Mouse (Mus musculus) myocyte (in vitro differentiated cells): Measurements from ENCODE around the gene Col8a2. TPM values are rescaled to one million over a fixed set of nuclear protein-coding genes. Genes with fewer than 3 reads are reported as not detected.
A peak's percentile ranks its signal among the peaks of the same experiment; 100 is the strongest.

Experiments used
- H3K27me3 ChIP-seq: one replicate; pipeline ENCODE4 v1.6.1; 2011; ENCODE audit not compliant: control insufficient read depth, insufficient read depth, insufficient read length
- H3K36me3 ChIP-seq: one replicate; pipeline ENCODE4 v1.6.1; 2011; ENCODE audit not compliant: control insufficient read depth, insufficient read depth
- H3K4me2 ChIP-seq: one replicate; pipeline ENCODE4 v1.6.1; 2011; ENCODE audit warnings: low read depth, control low read depth
- H3K4me3 ChIP-seq: one replicate; pipeline ENCODE4 v1.5.1; 2011; ENCODE audit warnings: mild to moderate bottlenecking, control low read depth, moderate library complexity
- H3K79me2 ChIP-seq: one replicate; pipeline ENCODE4 v1.6.1; 2011; ENCODE audit not compliant: control insufficient read depth, insufficient read depth
- H3ac ChIP-seq: one replicate; pipeline ENCODE4 v1.6.1; 2011; ENCODE audit not compliant: control insufficient read depth, insufficient read length
- CEBPB ChIP-seq: IDR thresholded peaks from 2 replicates; pipeline ENCODE4 v1.6.1; 2011; ENCODE audit warnings: mild to moderate bottlenecking, moderate library complexity; ENCODE audit not compliant: poor library complexity, insufficient read depth, severe bottlenecking
- E2F4 ChIP-seq: IDR thresholded peaks from one replicate; pipeline ENCODE4 v1.6.1; 2011; ENCODE audit warnings: mild to moderate bottlenecking, control low read depth, moderate library complexity; ENCODE audit not compliant: insufficient read depth
- MAX ChIP-seq: IDR thresholded peaks from one replicate; pipeline ENCODE4 v1.6.1; 2011; ENCODE audit warnings: low read depth, mild to moderate bottlenecking, control low read depth
- MYOD1 ChIP-seq, 3 experiments: IDR thresholded peaks; one replicate each; pipeline ENCODE4 v1.6.1; 2011; ENCODE audit warnings: control low read depth in 2 of 3, low read depth in 2 of 3, mild to moderate bottlenecking in 2 of 3, moderate library complexity in 1 of 3; ENCODE audit not compliant: insufficient read length in 2 of 3, control insufficient read depth in 1 of 3
- MYOG ChIP-seq, 3 experiments: IDR thresholded peaks; one replicate each; pipeline ENCODE4 v1.6.1; 2011; ENCODE audit warnings: control low read depth in 2 of 3, low read depth in 2 of 3, mild to moderate bottlenecking in 2 of 3; ENCODE audit not compliant: insufficient read length in 2 of 3, control insufficient read depth in 1 of 3, insufficient read depth in 1 of 3
- POLR2A ChIP-seq: IDR thresholded peaks from one replicate; pipeline ENCODE4 v1.6.1; 2011; ENCODE audit warnings: low read depth, mild to moderate bottlenecking, control low read depth, moderate library complexity; ENCODE audit not compliant: insufficient read length
- POLR2AphosphoS2 ChIP-seq: IDR thresholded peaks from one replicate; pipeline ENCODE4 v1.6.1; 2011; ENCODE audit warnings: low read depth, control low read depth; ENCODE audit not compliant: insufficient read length
- REST ChIP-seq: IDR thresholded peaks from one replicate; pipeline ENCODE4 v1.6.1; 2011; ENCODE audit warnings: mild to moderate bottlenecking, control low read depth, moderate library complexity; ENCODE audit not compliant: insufficient read depth, insufficient read length
- SRF ChIP-seq: IDR thresholded peaks from one replicate; pipeline ENCODE4 v1.6.1; 2011; ENCODE audit warnings: low read depth; ENCODE audit not compliant: control insufficient read depth, insufficient read length
- TCF12 ChIP-seq: IDR thresholded peaks from one replicate; pipeline ENCODE4 v1.6.1; 2011; ENCODE audit warnings: mild to moderate bottlenecking, control low read depth; ENCODE audit not compliant: poor library complexity, insufficient read depth, severe bottlenecking
- TCF3 ChIP-seq: IDR thresholded peaks from one replicate; pipeline ENCODE4 v1.6.1; 2011; ENCODE audit warnings: low read depth, control low read depth; ENCODE audit not compliant: insufficient read length
- USF1 ChIP-seq: IDR thresholded peaks from one replicate; pipeline ENCODE4 v1.6.1; 2011; ENCODE audit warnings: low read depth, mild to moderate bottlenecking, control low read depth, moderate library complexity
- polyA plus RNA-seq: library from polyadenylated mRNA; unstranded; fragments of >200 nt; fragmentation: generic; extraction: Trizol; gene quantifications from one replicate; pipeline ENCODE4 v1.2.1, GENCODE M21; 2012; ENCODE audit warnings: missing spikeins

The Col8a2 gene
- polyA plus RNA-seq, 1 experiment = 0.06 TPM

DNA sequence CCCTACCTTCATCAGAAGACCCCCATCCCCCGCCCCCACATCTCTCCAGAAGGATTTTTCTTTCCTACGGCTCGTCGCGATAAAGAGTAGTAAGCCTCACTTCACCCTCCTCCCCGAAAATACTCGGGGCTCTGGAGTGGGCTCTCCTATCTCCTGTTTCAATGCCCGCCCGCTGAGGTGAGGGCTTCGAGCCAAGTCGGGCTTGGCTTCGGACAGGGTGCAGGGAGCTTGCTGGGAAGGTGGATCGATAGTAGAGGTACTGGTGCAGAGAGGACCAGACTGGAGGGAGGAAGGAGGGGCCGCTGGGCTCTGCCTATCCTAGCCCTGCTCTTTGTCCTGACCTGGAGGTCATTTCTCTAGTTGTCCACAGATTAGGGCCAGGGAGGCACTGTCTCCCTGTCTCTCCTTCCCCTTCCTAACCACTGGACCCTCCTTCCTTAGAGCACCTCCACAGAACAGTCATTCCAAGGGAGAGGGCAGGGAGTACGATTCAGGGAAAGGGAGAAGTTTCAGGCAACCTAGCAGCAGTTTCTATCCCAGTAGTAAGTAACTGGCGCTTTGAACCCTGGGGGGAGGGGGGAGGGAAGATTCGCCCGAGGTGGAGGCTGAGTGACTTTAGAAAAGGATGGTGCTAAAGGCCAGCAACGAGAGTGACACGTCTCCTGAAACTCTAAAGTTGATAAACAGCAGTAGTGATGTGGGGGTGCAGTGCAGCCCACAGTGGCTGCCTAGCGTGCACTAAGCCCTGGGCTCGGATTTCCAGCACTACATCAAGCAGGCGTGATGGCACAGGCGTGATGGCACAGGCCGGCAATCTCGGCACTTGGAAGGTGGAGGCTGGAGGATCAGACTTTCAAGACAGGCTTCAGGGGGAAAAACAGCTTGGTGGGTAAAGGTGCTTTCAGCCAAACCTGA is 29.4 kb upstream of the Col8a2 start:
- Histone ChIP-seq H3K79me2 (peaks cover 45% of the 10 kb centered on the region), H3K36me3 (no peaks in the 10 kb centered on the region), H3K4me3 (peak overlapping the region; percentile 98), H3K4me2 (peak overlapping the region; percentile 96), H3K27me3 (no peaks in the 10 kb centered on the region), H3ac (peak overlapping the region; percentile 81)
- TF ChIP-seq USF1 (no peak), TCF3 (no peak), CEBPB (no peak), TCF12 (no peak), MYOG (IDR thresholded peaks at IDR 0.05; ENCODE audit: control insufficient read depth in 1 of 3, insufficient read depth in 1 of 3, insufficient read length in 2 of 3, low read depth in 2 of 3) (no peak), MAX (no peak), E2F4 (no peak), POLR2AphosphoS2 (peak; percentile 64), SRF (no peak), POLR2A (peak; percentile 61), REST (no peak), MYOD1 (IDR thresholded peaks at IDR 0.05; ENCODE audit: control insufficient read depth in 1 of 3, insufficient read length in 2 of 3, low read depth in 2 of 3) (no peak)

DNA sequence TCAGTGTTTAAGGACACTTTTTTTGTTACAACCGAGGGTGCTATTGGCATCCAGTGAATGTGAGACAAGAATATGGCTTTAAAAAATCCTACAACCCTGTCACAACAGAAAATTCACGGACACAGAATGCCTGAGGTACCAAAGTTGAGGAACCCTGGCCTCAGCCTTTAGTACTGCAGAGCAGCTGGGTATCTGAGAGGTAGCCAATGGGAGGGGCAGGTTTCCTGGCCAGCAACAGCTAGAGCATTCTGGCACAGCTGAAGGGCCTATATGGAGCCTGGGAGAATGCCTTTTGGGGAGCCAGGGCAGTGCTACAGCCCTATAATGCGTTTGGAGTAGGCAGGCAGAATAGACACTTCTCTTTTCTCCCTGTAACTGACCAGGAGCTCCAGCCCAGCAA is 27.5 kb upstream of the Col8a2 start:
- H3ac ChIP-seq = no peak overlapping the region
- no peaks in the 10 kb centered on the region for H3K27me3 ChIP-seq
- TF ChIP-seq MYOD1 (IDR thresholded peaks at IDR 0.05; ENCODE audit: control insufficient read depth in 1 of 3, insufficient read length in 2 of 3, low read depth in 2 of 3) = peak in 2 of 3 experiments; percentile 19 to 52
- no peak for TF ChIP-seq TCF3
- peak in 2 of 3 experiments; percentile 75 to 81 for TF ChIP-seq MYOG (IDR thresholded peaks at IDR 0.05; ENCODE audit: control insufficient read depth in 1 of 3, insufficient read depth in 1 of 3, insufficient read length in 2 of 3, low read depth in 2 of 3)
- H3K4me2 ChIP-seq = peak overlapping the region; percentile 99
- H3K4me3 ChIP-seq = peak overlapping the region; percentile 56
- peaks cover 40% of the 10 kb centered on the region for H3K79me2 ChIP-seq
- no peaks in the 10 kb centered on the region for H3K36me3 ChIP-seq

DNA sequence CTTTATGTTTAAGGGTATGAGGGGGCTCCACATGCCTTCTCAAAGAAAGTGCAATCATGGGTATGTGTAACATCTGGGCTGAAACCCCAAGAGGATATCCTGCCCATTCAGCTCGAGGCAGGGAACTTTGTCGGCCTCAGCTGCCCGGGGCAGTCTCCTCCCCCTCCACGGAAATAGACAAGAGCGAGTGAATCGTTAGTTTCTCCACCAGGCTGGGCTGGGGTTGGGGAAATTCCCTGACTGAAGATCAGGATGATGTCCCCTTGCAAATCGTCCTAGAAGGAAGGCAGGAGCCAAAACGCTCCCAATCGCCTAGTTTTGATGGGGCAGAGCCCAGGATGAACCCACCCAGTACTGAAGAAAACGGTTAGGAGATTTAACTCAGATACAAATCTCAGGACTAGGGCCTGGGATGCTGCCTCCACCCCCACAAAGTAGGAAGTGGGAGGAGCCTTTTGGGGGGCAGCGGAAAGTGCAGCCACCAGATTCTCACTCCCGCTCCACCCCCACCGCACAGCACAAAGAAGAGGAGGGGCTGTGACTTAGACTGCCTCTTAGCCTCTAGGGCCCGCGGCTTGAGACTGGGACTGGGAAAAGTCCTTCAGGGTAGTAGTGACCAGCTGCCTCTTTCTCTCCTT is 27.0 kb upstream of the Col8a2 start:
- Histone ChIP-seq H3K27me3 (no peaks in the 10 kb centered on the region), H3K4me2 (peak overlapping the region; percentile 99), H3K36me3 (no peaks in the 10 kb centered on the region), H3ac (no peak overlapping the region), H3K79me2 (peaks cover 40% of the 10 kb centered on the region), H3K4me3 (peak overlapping the region; percentile 56)
- no peak for TF ChIP-seq REST
- TF ChIP-seq POLR2A = peak; percentile 61
- no peak for TF ChIP-seq E2F4
- TF ChIP-seq MYOD1 (IDR thresholded peaks at IDR 0.05; ENCODE audit: control insufficient read depth in 1 of 3, insufficient read length in 2 of 3, low read depth in 2 of 3) = peak in 2 of 3 experiments; percentile 42 to 46
- TF ChIP-seq TCF3 = no peak
- TF ChIP-seq CEBPB = 0 out of 2 replicates have a peak, but pooled peaks have one; percentile 11
- TF ChIP-seq MYOG (IDR thresholded peaks at IDR 0.05; ENCODE audit: control insufficient read depth in 1 of 3, insufficient read depth in 1 of 3, insufficient read length in 2 of 3, low read depth in 2 of 3) = peak in 1 of 3 experiments; percentile 41
- TF ChIP-seq TCF12 = no peak
- no peak for TF ChIP-seq USF1
- TF ChIP-seq MAX = no peak
- TF ChIP-seq POLR2AphosphoS2 = peak; percentile 10
- TF ChIP-seq SRF = no peak

DNA sequence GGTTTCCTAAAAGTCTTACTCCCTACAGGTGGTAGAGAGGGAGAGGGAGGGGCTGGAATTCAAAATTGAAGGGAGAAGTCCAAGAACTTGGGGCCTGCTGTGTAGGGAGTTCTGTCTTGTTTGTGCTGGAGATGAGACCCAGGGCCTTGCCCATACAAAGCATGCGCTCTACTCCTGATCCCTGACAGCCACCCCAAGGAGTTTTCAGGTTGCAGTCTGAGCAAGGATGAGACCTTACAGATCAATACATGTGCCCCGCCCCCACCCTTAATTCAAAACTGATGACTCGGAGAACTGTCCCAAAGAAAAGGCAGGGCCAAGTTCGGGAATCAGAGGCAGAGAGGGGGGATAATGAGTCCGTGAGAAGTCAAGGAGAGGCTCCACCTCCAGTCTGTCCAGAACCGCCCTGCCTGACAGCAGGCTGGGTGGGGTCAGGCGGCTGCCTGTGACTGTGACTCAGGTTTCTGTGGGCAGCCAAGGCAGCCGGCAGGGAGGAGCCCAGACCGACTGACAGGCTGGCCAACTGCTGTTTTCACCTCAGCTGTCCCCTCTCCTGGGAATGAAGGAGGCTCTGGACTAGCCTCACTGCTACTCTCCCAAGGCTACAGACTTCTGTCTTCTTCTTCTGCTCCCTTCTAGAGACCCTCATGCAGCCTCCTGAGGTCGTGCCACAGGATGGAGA is 25.9 kb upstream of the Col8a2 start:
- Histone ChIP-seq H3K27me3 (no peaks in the 10 kb centered on the region), H3ac (no peak overlapping the region), H3K79me2 (peaks cover 40% of the 10 kb centered on the region), H3K4me2 (peak overlapping the region; percentile 99), H3K4me3 (peak overlapping the region; percentile 56), H3K36me3 (no peaks in the 10 kb centered on the region)
- TF ChIP-seq SRF (no peak), POLR2A (peak; percentile 66), CEBPB (no peak), MYOD1 (IDR thresholded peaks at IDR 0.05; ENCODE audit: control insufficient read depth in 1 of 3, insufficient read length in 2 of 3, low read depth in 2 of 3) (peak; percentile 87 to 99 (median 96)), MYOG (IDR thresholded peaks at IDR 0.05; ENCODE audit: control insufficient read depth in 1 of 3, insufficient read depth in 1 of 3, insufficient read length in 2 of 3, low read depth in 2 of 3) (peak; percentile 96 to 100 (median 98)), E2F4 (no peak), USF1 (no peak), TCF3 (peak; percentile 88), TCF12 (peak; percentile 83), MAX (no peak), REST (no peak), POLR2AphosphoS2 (peak; percentile 71)
